Mouse (Mus musculus) midbrain, embryonic 16.5 days (tissue): ENCODE data around the gene Scgb1b27. TPM values are rescaled to one million over a fixed set of nuclear protein-coding genes. Genes with fewer than 3 reads are reported as not detected.

ENCODE experiments used
- polyA plus RNA-seq: library from polyadenylated mRNA; unstranded; fragments of >200 nt; fragmentation: Nextera tagmentation; extraction: Ambion mirVana; gene quantifications from 2 replicates; pipeline ENCODE4 v1.2.1, GENCODE M21; 2015

The Scgb1b27 gene
- polyA plus RNA-seq, 1 experiment from 2014 or later: not detected

Other genes with a start within 250 kb of the Scgb1b27 start
- gene Scgb2b26, start 76.4 kb upstream of the Scgb1b27 start, polyA plus RNA-seq: not detected in 2 replicates
- gene Scgb2b27, start 7.5 kb upstream of the Scgb1b27 start, polyA plus RNA-seq: not detected in 2 replicates
- gene Scgb1b30, start 73.9 kb downstream of the Scgb1b27 start, polyA plus RNA-seq: not detected in 2 replicates
- 2.4 and 3.8 TPM in 2 replicates for gene Wtip, start 111.8 kb downstream of the Scgb1b27 start, polyA plus RNA-seq
- 163 and 172 TPM in 2 replicates for gene Uba2, start 148.1 kb downstream of the Scgb1b27 start, polyA plus RNA-seq
- 76.9 and 84.3 TPM in 2 replicates for gene Pdcd2l, start 175.2 kb downstream of the Scgb1b27 start, polyA plus RNA-seq
- gene Gpi1, start 208.9 kb downstream of the Scgb1b27 start, polyA plus RNA-seq: 272 and 297 TPM in 2 replicates
- not detected in 2 replicates for gene Gm6096, start 229.6 kb downstream of the Scgb1b27 start, polyA plus RNA-seq